ENCODE assay signal across 19 mouse cellular contexts in genomic region chr3:129071002-129071401, GRCm38 (mm10).
DNase-seq lines count a peak whose midpoint lies in the region; ATAC-seq and TF ChIP-seq lines count a peak whose summit lies in the region.
"Had no signal": no experiment of that assay in that cellular context is flagged by ENCODE, and none has a peak within 500 bp of the region (broad histone marks: within the 10 kb centered on the region; RNA-seq: fewer than 3 reads in every experiment).

No protein-coding gene starts in this region.

- H3K4me2 ChIP-seq in midbrain, embryonic 11.5 days, result no peak overlapping the region
- peak overlapping the region; percentile 31 for H3K4me2 ChIP-seq in forebrain, embryonic 16.5 days (ENCODE audit: low read length)
- peak overlapping the region; percentile 30 for H3K4me2 ChIP-seq in midbrain, embryonic 12.5 days (replicated peaks)
- H3K4me2 ChIP-seq in neural tube, embryonic 13.5 days, result no peak overlapping the region
- H3K4me2 ChIP-seq in liver, postnatal 0 days (ENCODE audit: low read depth, low read length), result no peak overlapping the region
- H3K4me2 ChIP-seq: embryonic facial prominence, embryonic 15.5 days had no signal

- peak; percentile 75 for ATAC-seq in midbrain, embryonic 11.5 days (ENCODE audit: low FRiP score)
- peak; percentile 52 for ATAC-seq in forebrain, embryonic 16.5 days
- peak; percentile 65 for ATAC-seq in midbrain, embryonic 12.5 days (ENCODE audit: low FRiP score, low read depth)
- ATAC-seq in neural tube, embryonic 13.5 days (ENCODE audit: low read depth), result peak; percentile 60; the same call in 1 of the 2 replicates
- no peak for ATAC-seq in liver, postnatal 0 days

- H3K9ac ChIP-seq in midbrain, embryonic 11.5 days (ENCODE audit: low read length), result no peak overlapping the region
- H3K9ac ChIP-seq in forebrain, embryonic 16.5 days (replicated peaks; ENCODE audit: low read depth, low read length), result no peak overlapping the region
- no peak overlapping the region for H3K9ac ChIP-seq in midbrain, embryonic 12.5 days (replicated peaks)
- no peak overlapping the region for H3K9ac ChIP-seq in neural tube, embryonic 13.5 days
- H3K9ac ChIP-seq in liver, postnatal 0 days (replicated peaks), result no peak overlapping the region
- H3K9ac ChIP-seq: embryonic facial prominence, embryonic 15.5 days had no signal

- TF ChIP-seq EP300 in liver, postnatal 0 days (IDR thresholded peaks at IDR 0.05; ENCODE audit: low read depth), result no peak

- H3K36me3 ChIP-seq in midbrain, embryonic 11.5 days (ENCODE audit: control insufficient read depth, insufficient read depth, low read length), result no peaks in the 10 kb centered on the region
- H3K36me3 ChIP-seq in midbrain, embryonic 10.5 days, result no peaks in the 10 kb centered on the region
- H3K36me3 ChIP-seq in forebrain, embryonic 16.5 days (ENCODE audit: control insufficient read depth, insufficient read depth), result no peaks in the 10 kb centered on the region
- H3K36me3 ChIP-seq in midbrain, embryonic 12.5 days, result no peaks in the 10 kb centered on the region
- no peaks in the 10 kb centered on the region for H3K36me3 ChIP-seq in neural tube, embryonic 13.5 days
- H3K36me3 ChIP-seq in liver, postnatal 0 days (replicated peaks; ENCODE audit: insufficient read depth, low read length), result no peaks in the 10 kb centered on the region
- H3K36me3 ChIP-seq: embryonic facial prominence, embryonic 15.5 days; heart, embryonic 10.5 days had no signal

- no peak overlapping the region for H3K27ac ChIP-seq in midbrain, embryonic 11.5 days (ENCODE audit: low read depth, low read length)
- no peak overlapping the region for H3K27ac ChIP-seq in midbrain, embryonic 10.5 days (replicated peaks)
- H3K27ac ChIP-seq in forebrain, embryonic 16.5 days (ENCODE audit: low read length), result no peak overlapping the region
- no peak overlapping the region for H3K27ac ChIP-seq in midbrain, embryonic 12.5 days (replicated peaks)
- no peak overlapping the region; the same call in 1 of the 2 replicates for H3K27ac ChIP-seq in neural tube, embryonic 13.5 days (replicated peaks)
- H3K27ac ChIP-seq in liver, postnatal 0 days (ENCODE audit: low read depth), result no peak overlapping the region
- H3K27ac ChIP-seq: embryonic facial prominence, embryonic 15.5 days; heart, embryonic 10.5 days; stomach, postnatal 0 days had no signal

- no peaks in the 10 kb centered on the region for H3K9me3 ChIP-seq in midbrain, embryonic 11.5 days (ENCODE audit: control insufficient read depth, low read length)
- no peaks in the 10 kb centered on the region for H3K9me3 ChIP-seq in midbrain, embryonic 10.5 days (replicated peaks)
- H3K9me3 ChIP-seq in forebrain, embryonic 16.5 days (ENCODE audit: control insufficient read depth, low read length), result no peaks in the 10 kb centered on the region
- H3K9me3 ChIP-seq in midbrain, embryonic 12.5 days, result no peaks in the 10 kb centered on the region
- no peaks in the 10 kb centered on the region for H3K9me3 ChIP-seq in neural tube, embryonic 13.5 days
- no peaks in the 10 kb centered on the region for H3K9me3 ChIP-seq in liver, postnatal 0 days (ENCODE audit: low read length)
- H3K9me3 ChIP-seq: embryonic facial prominence, embryonic 15.5 days; heart, embryonic 10.5 days had no signal

- no peak overlapping the region for H3K4me3 ChIP-seq in midbrain, embryonic 11.5 days (ENCODE audit: low read depth, low read length)
- H3K4me3 ChIP-seq in midbrain, embryonic 10.5 days, result no peak overlapping the region
- no peak overlapping the region for H3K4me3 ChIP-seq in forebrain, embryonic 16.5 days (replicated peaks; ENCODE audit: low read length)
- no peak overlapping the region for H3K4me3 ChIP-seq in midbrain, embryonic 12.5 days
- no peak overlapping the region for H3K4me3 ChIP-seq in neural tube, embryonic 13.5 days
- H3K4me3 ChIP-seq in liver, postnatal 0 days (ENCODE audit: low read depth, low read length), result no peak overlapping the region
- H3K4me3 ChIP-seq: embryonic facial prominence, embryonic 15.5 days; heart, embryonic 10.5 days; megakaryocyte, embryonic 14.5 days; myocyte had no signal

- H3K4me1 ChIP-seq in midbrain, embryonic 11.5 days (ENCODE audit: control insufficient read depth, insufficient read depth, low read length), result peaks cover 7% of the 10 kb centered on the region
- H3K4me1 ChIP-seq in midbrain, embryonic 10.5 days, result peaks cover 20% of the 10 kb centered on the region
- H3K4me1 ChIP-seq in forebrain, embryonic 16.5 days (replicated peaks; ENCODE audit: control insufficient read depth, insufficient read depth, low read length), result peaks cover 23% of the 10 kb centered on the region
- peaks cover 17% of the 10 kb centered on the region for H3K4me1 ChIP-seq in midbrain, embryonic 12.5 days
- peaks cover 21% of the 10 kb centered on the region for H3K4me1 ChIP-seq in neural tube, embryonic 13.5 days (replicated peaks)
- no peaks in the 10 kb centered on the region for H3K4me1 ChIP-seq in liver, postnatal 0 days (ENCODE audit: insufficient read depth)
- H3K4me1 ChIP-seq: megakaryocyte, embryonic 14.5 days had no signal

- peak; percentile 85 for DNase-seq in midbrain, embryonic 11.5 days (ENCODE audit: low spot score, missing footprints)
- no peak for DNase-seq in midbrain, embryonic 10.5 days (ENCODE audit: low spot score)
- no peak for DNase-seq in liver, postnatal 0 days
- no peak for DNase-seq in frontal cortex, postnatal 14 days (ENCODE audit: low spot score in 2 of 2)
- no peak for DNase-seq in layer of hippocampus, postnatal 36 days
- DNase-seq: adrenal gland, adult 8-10 months; cerebellum, postnatal 10 days; kidney, adult 9 months; kidney, postnatal 36 days; liver; lung, postnatal 14 days had no signal

- TF ChIP-seq CTCF in liver, postnatal 0 days (IDR thresholded peaks at IDR 0.05; ENCODE audit: low read depth), result no peak

- WGBS in midbrain, embryonic 11.5 days, result 37% methylated on average over 7 of the region's 7 CpGs
- WGBS in midbrain, embryonic 10.5 days, result 56% methylated on average over 7 of the region's 7 CpGs
- WGBS in forebrain, embryonic 16.5 days, result 17% methylated on average over 7 of the region's 7 CpGs
- 30% methylated on average over 7 of the region's 7 CpGs for WGBS in midbrain, embryonic 12.5 days
- WGBS in neural tube, embryonic 13.5 days, result 52% methylated on average over 7 of the region's 7 CpGs
- WGBS in liver, postnatal 0 days (ENCODE audit: insufficient replicate concordance), result 67% methylated on average over 7 of the region's 7 CpGs

- no peaks in the 10 kb centered on the region for H3K27me3 ChIP-seq in midbrain, embryonic 11.5 days (ENCODE audit: control insufficient read depth, insufficient read depth, low read length)
- peaks cover 33% of the 10 kb centered on the region for H3K27me3 ChIP-seq in midbrain, embryonic 10.5 days (ENCODE audit: low read depth, poor library complexity, severe bottlenecking)
- no peaks in the 10 kb centered on the region; the same call in 1 of the 2 replicates for H3K27me3 ChIP-seq in forebrain, embryonic 16.5 days (replicated peaks; ENCODE audit: control insufficient read depth, insufficient read depth, low read length)
- H3K27me3 ChIP-seq in midbrain, embryonic 12.5 days, result peaks cover 6% of the 10 kb centered on the region; the same call in 1 of the 2 replicates
- 0 out of 2 replicates have a peak, but pooled peaks cover 8% of the 10 kb centered on the region for H3K27me3 ChIP-seq in neural tube, embryonic 13.5 days
- no peaks in the 10 kb centered on the region for H3K27me3 ChIP-seq in liver, postnatal 0 days (ENCODE audit: insufficient read depth, low read length)
- H3K27me3 ChIP-seq: megakaryocyte, embryonic 14.5 days had no signal

Comparison
In these comparisons a context has a peak if more than half of its experiments do, and no peak if none do; other contexts are left out.
1. H3K4me2 ChIP-seq: peak in forebrain, embryonic 16.5 days (single experiment) and midbrain, embryonic 12.5 days (single experiment); none in midbrain, embryonic 11.5 days (single experiment), neural tube, embryonic 13.5 days (single experiment) and liver, postnatal 0 days (single experiment).